Mouse (Mus musculus) gastrocnemius, adult 8-10 months (tissue): ENCODE measurements around the gene Ssr1. TPM values are rescaled to one million over a fixed set of nuclear protein-coding genes. Genes with fewer than 3 reads are reported as not detected.
A peak's percentile ranks its signal among the peaks of the same experiment; 100 is the strongest.

Source experiments
- DNase-seq, 2 experiments: peaks; one replicate each; pipeline ENCODE4 v3.0.0; 2022; ENCODE audit warnings: low spot score in 2 of 2
- total RNA-seq, 4 experiments: library from RNA; stranded (reverse); gene quantifications; 2 replicates each; pipeline ENCODE4 v1.2.4; 2022

The Ssr1 gene
- 10 to 100 TPM; 66.3 to 73.3 (median 69.5) TPM for total RNA-seq

GRCm38 (mm10) chr13:37993704-37994404 is at the start of gene Ssr1:
Ssr1 (minus strand) TSS chr13:37994217.
- DNase-seq: peak; percentile 94 to 96

- no peak for DNase-seq
Measured at GRCm38 (mm10) chr13:38037811-38038210, 43.8 kb upstream of the Ssr1 start.

GRCm38 (mm10) chr13:38037044-38037687 is 43.1 kb upstream of the Ssr1 start, which contains the start of gene Cage1:
Cage1 (minus strand) TSS chr13:38037069.
- peak; percentile 89 to 92 for DNase-seq

- DNase-seq: no peak
Measured at GRCm38 (mm10) chr13:38036343-38037043, 42.5 kb upstream of the Ssr1 start, which contains the start of gene Riok1. Riok1 (plus strand) TSS chr13:38036995.

- no peak for DNase-seq
Measured at GRCm38 (mm10) chr13:38028407-38028806, 34.4 kb upstream of the Ssr1 start.

GRCm38 (mm10) chr13:38027618-38028248 is 33.7 kb upstream of the Ssr1 start:
- DNase-seq: no peak

GRCm38 (mm10) chr13:38025874-38026273 is 31.9 kb upstream of the Ssr1 start:
- DNase-seq: no peak

- DNase-seq: no peak
Measured at GRCm38 (mm10) chr13:38018791-38019190, 24.8 kb upstream of the Ssr1 start.

GRCm38 (mm10) chr13:38015591-38015990 is 21.6 kb upstream of the Ssr1 start:
- DNase-seq: no peak

- no peak for DNase-seq
Measured at GRCm38 (mm10) chr13:38012436-38012835, 18.4 kb upstream of the Ssr1 start.

- no peak for DNase-seq
Measured at GRCm38 (mm10) chr13:38010444-38010910, 16.5 kb upstream of the Ssr1 start.

GRCm38 (mm10) chr13:38009721-38010408 is 15.8 kb upstream of the Ssr1 start:
- no peak for DNase-seq

- DNase-seq: no peak
Measured at GRCm38 (mm10) chr13:38007972-38008371, 14.0 kb upstream of the Ssr1 start.

- DNase-seq: no peak
Measured at GRCm38 (mm10) chr13:38002461-38002860, 8.4 kb upstream of the Ssr1 start.

- no peak for DNase-seq
Measured at GRCm38 (mm10) chr13:37999713-38000112, 5.7 kb upstream of the Ssr1 start.

- DNase-seq: no peak
Measured at GRCm38 (mm10) chr13:37994405-37994749, 360 bp upstream of the Ssr1 start.

GRCm38 (mm10) chr13:37993376-37993703 is 677 bp downstream of the Ssr1 start:
- no peak for DNase-seq

- no peak for DNase-seq
Measured at GRCm38 (mm10) chr13:37992638-37993371, 1.2 kb downstream of the Ssr1 start.

GRCm38 (mm10) chr13:37989701-37990100 is 4.3 kb downstream of the Ssr1 start:
- DNase-seq: no peak

GRCm38 (mm10) chr13:37986166-37986565 is 7.9 kb downstream of the Ssr1 start:
- no peak for DNase-seq

GRCm38 (mm10) chr13:37981063-37981462 is 13.0 kb downstream of the Ssr1 start:
- no peak for DNase-seq
